Mouse (Mus musculus): ENCODE data around the gene Ythdf1.

The Ythdf1 gene

GRCm38 (mm10) chr2:180881281-180881680, 39.5 kb downstream of the Ythdf1 start:
- no peak for DNase-seq (ENCODE audit: extremely low spot score, low read depth, low spot score)

- DNase-seq (ENCODE audit: extremely low spot score, low read depth, low spot score): no peak
Measured at GRCm38 (mm10) chr2:180879365-180880067, 41.2 kb downstream of the Ythdf1 start.

GRCm38 (mm10) chr2:180870006-180870405, 50.7 kb downstream of the Ythdf1 start:
- no peak for DNase-seq (ENCODE audit: extremely low spot score, low read depth, low spot score)

- no peak for DNase-seq (ENCODE audit: extremely low spot score, low read depth, low spot score)
Measured at GRCm38 (mm10) chr2:180861561-180861960, 59.2 kb downstream of the Ythdf1 start.

- no peak for DNase-seq (ENCODE audit: extremely low spot score, low read depth, low spot score)
Measured at GRCm38 (mm10) chr2:180857121-180857520, 63.6 kb downstream of the Ythdf1 start.

GRCm38 (mm10) chr2:180855005-180855544, 65.7 kb downstream of the Ythdf1 start:
- no peak for DNase-seq (ENCODE audit: extremely low spot score, low read depth, low spot score)

Measured in hindlimb bud, embryonic 11.5 days (tissue).